Mouse (Mus musculus): ENCODE measurements around the gene Dchs1. TPM values are rescaled to one million over a fixed set of nuclear protein-coding genes. Genes with fewer than 3 reads are reported as not detected.

Dchs1 gene
- polyA plus RNA-seq (2014; fragmentation: Nextera tagmentation; extraction: Ambion mirVana), result 7.7 and 8.3 TPM in 2 replicates

DNA sequence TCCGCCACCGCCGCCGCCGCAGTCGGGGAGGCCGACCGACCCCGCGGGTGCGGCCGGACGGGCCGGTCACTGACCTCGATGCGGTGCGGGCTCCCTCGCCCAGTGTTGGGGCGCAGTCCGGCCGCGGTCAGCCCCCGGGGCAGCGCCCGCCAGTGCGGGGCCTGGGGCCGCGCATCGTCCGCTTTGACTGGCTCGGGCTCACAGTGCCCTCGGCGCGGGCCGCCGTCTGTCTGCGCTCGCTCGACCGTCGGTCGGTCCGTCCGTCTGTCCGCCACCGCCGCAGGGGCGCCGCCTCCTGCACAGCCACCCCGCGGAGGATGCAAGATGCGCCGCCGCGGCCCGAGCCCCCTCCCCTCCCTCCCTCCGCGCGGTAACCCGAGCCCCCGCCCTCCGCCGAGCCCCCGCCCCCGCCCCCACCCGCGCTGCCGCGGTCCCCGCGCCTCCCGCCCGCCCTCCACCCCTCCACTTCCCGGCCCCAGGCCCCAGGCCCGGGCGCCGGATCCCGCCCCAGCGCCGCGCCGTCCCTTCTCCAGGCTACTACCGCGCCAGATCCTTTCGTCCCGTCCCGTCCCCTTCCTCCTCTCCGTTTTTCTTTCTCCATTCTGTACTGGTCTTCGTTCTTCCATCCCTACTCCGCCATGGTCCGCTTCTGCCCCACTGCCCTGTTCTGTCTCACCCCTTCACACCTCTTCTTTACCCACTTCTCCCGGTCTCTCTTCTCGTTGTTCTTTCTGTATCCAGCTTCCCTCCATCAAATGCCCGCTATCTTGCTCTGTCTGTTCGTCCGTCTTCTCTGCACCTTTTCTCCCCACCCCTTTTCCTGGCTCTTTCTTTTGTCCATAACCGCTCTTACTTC is at the start of gene Dchs1:
Gene Dchs1 (minus strand): TSS at position 370 of the 856 bp plus-strand sequence.
- peak within 1 kb of the TSS; percentile 74 to 79 for H3K27ac ChIP-seq (replicated peaks in 1 of 2; ENCODE audit: control insufficient read depth in 1 of 2, insufficient read depth in 1 of 2, low read depth in 2 of 2, low read length in 2 of 2)
- peak within 1 kb of the TSS; percentile 73 to 76 for H3K4me3 ChIP-seq (ENCODE audit: control insufficient read depth in 1 of 2, insufficient read depth in 1 of 2, low read depth in 1 of 2, low read length in 2 of 2)
- H3K36me3 ChIP-seq (ENCODE audit: control insufficient read depth, insufficient read depth, low read length), result 0 out of 2 replicates have a peak, but pooled peaks cover 3% of the 10 kb centered on the region
- H3K4me2 ChIP-seq (ENCODE audit: low read length), result peak within 1 kb of the TSS; percentile 72
- ATAC-seq (ENCODE audit: insufficient number of reproducible peaks, insufficient read depth, low FRiP score, low read depth), result peak; percentile 29
- H3K27me3 ChIP-seq (ENCODE audit: control insufficient read depth, insufficient read depth, low read length), result peaks cover 7% of the 10 kb centered on the region; the same call in 1 of the 2 replicates
- no peaks in the 10 kb centered on the region for H3K9me3 ChIP-seq (ENCODE audit: control insufficient read depth, low read length)
- H3K4me1 ChIP-seq (ENCODE audit: control insufficient read depth in 2 of 2, insufficient read depth in 2 of 2, low read length in 2 of 2), result 0 out of 4 replicates have a peak, but pooled peaks cover 0 to 4% of the 10 kb centered on the region in 2 experiments
- 0% methylated on average over 58 of the region's 97 CpGs for WGBS
- peak within 1 kb of the TSS; percentile 89 for H3K9ac ChIP-seq (ENCODE audit: low read length)

DNA sequence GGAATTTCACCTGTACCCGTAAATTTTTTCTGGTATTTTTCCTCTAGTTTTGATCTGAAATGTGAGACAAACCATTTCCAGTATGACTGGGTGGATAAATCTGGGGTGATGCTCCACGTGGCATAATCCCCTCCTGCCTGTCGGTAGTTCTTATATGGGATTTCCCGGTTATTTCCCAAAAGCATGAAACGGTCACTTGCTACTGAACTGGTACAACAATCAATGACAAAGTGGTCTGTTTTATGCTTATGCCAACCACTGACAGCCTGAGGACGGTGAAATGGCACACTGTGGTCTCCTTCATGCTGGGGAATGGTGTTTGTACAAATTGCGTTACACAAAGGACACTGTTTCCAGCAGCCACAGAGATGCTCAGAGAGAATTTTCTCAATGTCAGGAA is 36.8 kb upstream of the Dchs1 start:
- no peak for ATAC-seq (ENCODE audit: insufficient number of reproducible peaks, insufficient read depth, low FRiP score, low read depth)
- Histone ChIP-seq H3K4me1 (ENCODE audit: control insufficient read depth in 2 of 2, insufficient read depth in 2 of 2, low read length in 2 of 2) (no peaks in the 10 kb centered on the region), H3K4me3 (ENCODE audit: control insufficient read depth in 1 of 2, insufficient read depth in 1 of 2, low read depth in 1 of 2, low read length in 2 of 2) (no peak overlapping the region), H3K36me3 (ENCODE audit: control insufficient read depth, insufficient read depth, low read length) (no peaks in the 10 kb centered on the region), H3K9ac (ENCODE audit: low read length) (no peak overlapping the region), H3K9me3 (ENCODE audit: control insufficient read depth, low read length) (no peaks in the 10 kb centered on the region), H3K27ac (replicated peaks in 1 of 2; ENCODE audit: control insufficient read depth in 1 of 2, insufficient read depth in 1 of 2, low read depth in 2 of 2, low read length in 2 of 2) (no peak overlapping the region), H3K4me2 (ENCODE audit: low read length) (no peak overlapping the region), H3K27me3 (ENCODE audit: control insufficient read depth, insufficient read depth, low read length) (no peaks in the 10 kb centered on the region)
- WGBS, result 70% methylated on average over 7 of the region's 7 CpGs

DNA sequence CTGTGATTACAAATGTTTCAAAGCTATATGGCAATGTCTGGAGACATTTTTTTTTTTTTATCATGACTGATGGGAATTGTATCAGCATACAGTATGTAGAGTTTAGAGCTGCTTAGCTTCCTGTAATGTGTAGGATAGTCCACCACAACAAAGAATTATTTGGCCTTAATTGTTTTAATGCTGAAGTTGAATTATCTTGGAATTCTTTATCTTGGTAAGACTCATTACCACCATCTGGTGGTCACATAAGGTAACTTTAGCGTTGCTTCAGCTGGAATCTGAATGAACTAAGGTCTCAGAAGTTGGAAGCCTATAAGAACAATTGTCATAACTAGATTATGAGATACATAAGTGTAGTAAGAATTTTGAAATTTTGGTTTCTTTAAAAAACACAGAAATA is 31.0 kb upstream of the Dchs1 start:
- H3K4me3 ChIP-seq (ENCODE audit: control insufficient read depth in 1 of 2, insufficient read depth in 1 of 2, low read depth in 1 of 2, low read length in 2 of 2), result no peak overlapping the region
- H3K36me3 ChIP-seq (ENCODE audit: control insufficient read depth, insufficient read depth, low read length), result no peaks in the 10 kb centered on the region
- no peaks in the 10 kb centered on the region for H3K27me3 ChIP-seq (ENCODE audit: control insufficient read depth, insufficient read depth, low read length)
- H3K4me1 ChIP-seq (ENCODE audit: control insufficient read depth in 2 of 2, insufficient read depth in 2 of 2, low read length in 2 of 2), result no peaks in the 10 kb centered on the region
- H3K9ac ChIP-seq (ENCODE audit: low read length), result no peak overlapping the region
- WGBS, result 2% methylated on average over 1 of the region's 1 CpGs
- no peak for ATAC-seq (ENCODE audit: insufficient number of reproducible peaks, insufficient read depth, low FRiP score, low read depth)
- no peak overlapping the region for H3K27ac ChIP-seq (replicated peaks in 1 of 2; ENCODE audit: control insufficient read depth in 1 of 2, insufficient read depth in 1 of 2, low read depth in 2 of 2, low read length in 2 of 2)
- H3K9me3 ChIP-seq (ENCODE audit: control insufficient read depth, low read length), result peaks cover 4% of the 10 kb centered on the region; the same call in 1 of the 2 replicates
- H3K4me2 ChIP-seq (ENCODE audit: low read length), result no peak overlapping the region

DNA sequence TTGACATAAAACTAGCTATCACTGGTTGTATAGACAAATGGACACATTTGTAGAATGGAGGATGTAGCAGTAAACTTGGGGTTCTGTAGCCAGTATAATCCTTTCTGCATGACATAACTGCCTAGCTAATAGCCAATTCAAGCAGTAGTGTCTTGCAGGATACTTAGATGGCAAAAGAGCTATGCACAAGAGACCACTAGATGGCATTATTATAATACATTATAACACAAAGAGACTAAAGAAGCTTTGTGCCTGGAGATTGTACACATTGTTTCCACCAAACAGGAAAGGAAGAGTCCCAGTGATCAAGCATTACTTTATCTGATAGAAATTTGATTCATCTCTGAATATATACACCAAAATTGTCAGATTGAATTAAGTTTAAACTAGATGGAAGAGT is 29.3 kb upstream of the Dchs1 start:
- no peak overlapping the region for H3K4me3 ChIP-seq (ENCODE audit: control insufficient read depth in 1 of 2, insufficient read depth in 1 of 2, low read depth in 1 of 2, low read length in 2 of 2)
- H3K36me3 ChIP-seq (ENCODE audit: control insufficient read depth, insufficient read depth, low read length), result no peaks in the 10 kb centered on the region
- H3K9ac ChIP-seq (ENCODE audit: low read length), result no peak overlapping the region
- no peaks in the 10 kb centered on the region for H3K4me1 ChIP-seq (ENCODE audit: control insufficient read depth in 2 of 2, insufficient read depth in 2 of 2, low read length in 2 of 2)
- no peak overlapping the region for H3K4me2 ChIP-seq (ENCODE audit: low read length)
- no peak for ATAC-seq (ENCODE audit: insufficient number of reproducible peaks, insufficient read depth, low FRiP score, low read depth)
- peaks cover 4% of the 10 kb centered on the region; the same call in 1 of the 2 replicates for H3K9me3 ChIP-seq (ENCODE audit: control insufficient read depth, low read length)
- H3K27ac ChIP-seq (replicated peaks in 1 of 2; ENCODE audit: control insufficient read depth in 1 of 2, insufficient read depth in 1 of 2, low read depth in 2 of 2, low read length in 2 of 2), result no peak overlapping the region
- no peaks in the 10 kb centered on the region for H3K27me3 ChIP-seq (ENCODE audit: control insufficient read depth, insufficient read depth, low read length)

DNA sequence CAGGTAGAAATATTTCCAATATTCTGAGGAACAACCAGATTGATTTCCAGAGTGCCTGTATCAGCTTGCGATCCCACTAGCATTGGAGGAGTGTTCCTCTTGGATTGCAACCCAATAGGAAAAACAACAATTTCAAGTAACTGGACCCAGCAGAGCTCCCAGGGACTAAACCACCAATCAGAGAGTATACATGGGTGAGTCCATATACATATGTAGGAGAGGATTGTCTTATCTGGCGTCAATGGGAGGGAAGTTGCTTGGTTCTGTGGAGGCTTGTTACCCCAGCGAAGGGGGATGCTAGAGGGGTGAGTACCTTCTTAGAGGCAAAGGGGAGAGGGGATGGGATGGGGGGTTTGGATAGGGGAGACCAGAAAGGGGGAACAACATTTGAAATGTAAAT is 25.9 kb upstream of the Dchs1 start:
- Histone ChIP-seq H3K9ac (ENCODE audit: low read length) (no peak overlapping the region), H3K27ac (replicated peaks in 1 of 2; ENCODE audit: control insufficient read depth in 1 of 2, insufficient read depth in 1 of 2, low read depth in 2 of 2, low read length in 2 of 2) (no peak overlapping the region), H3K4me3 (ENCODE audit: control insufficient read depth in 1 of 2, insufficient read depth in 1 of 2, low read depth in 1 of 2, low read length in 2 of 2) (no peak overlapping the region), H3K4me1 (ENCODE audit: control insufficient read depth in 2 of 2, insufficient read depth in 2 of 2, low read length in 2 of 2) (peaks cover 4 to 8% of the 10 kb centered on the region in 2 experiments), H3K27me3 (ENCODE audit: control insufficient read depth, insufficient read depth, low read length) (no peaks in the 10 kb centered on the region), H3K36me3 (ENCODE audit: control insufficient read depth, insufficient read depth, low read length) (peaks cover 13% of the 10 kb centered on the region), H3K9me3 (ENCODE audit: control insufficient read depth, low read length) (peaks cover 4% of the 10 kb centered on the region; the same call in 1 of the 2 replicates), H3K4me2 (ENCODE audit: low read length) (no peak overlapping the region)
- WGBS, result 71% methylated on average over 3 of the region's 3 CpGs
- ATAC-seq (ENCODE audit: insufficient number of reproducible peaks, insufficient read depth, low FRiP score, low read depth), result no peak

DNA sequence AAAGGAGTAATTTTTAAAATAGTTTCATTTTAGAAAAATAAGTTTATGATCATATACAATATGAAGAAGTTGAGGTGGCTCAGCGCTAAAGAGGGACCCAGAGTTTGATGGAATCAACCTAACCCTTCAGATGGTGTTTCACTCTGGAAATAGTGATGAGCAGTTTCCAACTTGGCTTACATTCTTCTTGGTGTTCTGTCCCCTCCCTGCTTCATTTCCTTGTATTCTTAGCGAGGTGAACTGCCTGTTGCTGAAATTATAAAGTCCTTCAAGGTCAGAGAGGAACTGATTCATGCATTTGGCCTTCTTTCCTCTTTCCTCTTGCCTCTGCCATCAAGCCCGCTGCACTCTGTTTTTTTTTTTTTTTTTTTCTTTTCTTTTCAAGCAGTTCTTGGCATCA is 25.1 kb upstream of the Dchs1 start:
- WGBS, result 67% methylated on average over 3 of the region's 3 CpGs
- H3K9ac ChIP-seq (ENCODE audit: low read length), result no peak overlapping the region
- no peak overlapping the region for H3K27ac ChIP-seq (replicated peaks in 1 of 2; ENCODE audit: control insufficient read depth in 1 of 2, insufficient read depth in 1 of 2, low read depth in 2 of 2, low read length in 2 of 2)

DNA sequence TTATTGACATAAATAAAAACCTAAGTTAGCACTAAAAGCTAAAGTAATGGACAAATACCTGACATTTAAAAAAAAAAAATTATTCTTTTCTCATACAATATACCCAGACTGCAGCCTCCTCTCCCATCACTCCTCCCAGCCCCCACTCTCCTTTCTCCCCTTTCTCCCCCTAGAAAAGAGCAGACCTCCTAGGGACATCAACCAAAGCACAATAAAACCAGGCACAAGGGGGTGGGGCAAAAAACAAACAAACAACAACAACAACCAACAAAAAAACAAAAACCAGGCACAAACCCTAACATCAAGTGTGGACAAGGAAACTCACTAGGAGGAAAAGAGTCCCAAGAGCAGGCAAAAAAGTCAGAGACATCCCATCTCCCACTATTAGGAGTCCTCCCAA is 24.1 kb upstream of the Dchs1 start:
- H3K4me2 ChIP-seq (ENCODE audit: low read length), result peak overlapping the region; percentile 44
- peaks cover 4 to 8% of the 10 kb centered on the region in 2 experiments for H3K4me1 ChIP-seq (ENCODE audit: control insufficient read depth in 2 of 2, insufficient read depth in 2 of 2, low read length in 2 of 2)
- H3K9ac ChIP-seq (ENCODE audit: low read length), result no peak overlapping the region
- no peak for ATAC-seq (ENCODE audit: insufficient number of reproducible peaks, insufficient read depth, low FRiP score, low read depth)
- H3K27ac ChIP-seq (replicated peaks in 1 of 2; ENCODE audit: control insufficient read depth in 1 of 2, insufficient read depth in 1 of 2, low read depth in 2 of 2, low read length in 2 of 2), result no peak overlapping the region
- peaks cover 4% of the 10 kb centered on the region; the same call in 1 of the 2 replicates for H3K9me3 ChIP-seq (ENCODE audit: control insufficient read depth, low read length)
- no peaks in the 10 kb centered on the region for H3K27me3 ChIP-seq (ENCODE audit: control insufficient read depth, insufficient read depth, low read length)
- H3K4me3 ChIP-seq (ENCODE audit: control insufficient read depth in 1 of 2, insufficient read depth in 1 of 2, low read depth in 1 of 2, low read length in 2 of 2), result no peak overlapping the region
- peaks cover 27% of the 10 kb centered on the region for H3K36me3 ChIP-seq (ENCODE audit: control insufficient read depth, insufficient read depth, low read length)

More for the DNA sequence above, 25.1 kb upstream of the Dchs1 start:
- Histone ChIP-seq H3K4me2 (ENCODE audit: low read length) (no peak overlapping the region), H3K4me1 (ENCODE audit: control insufficient read depth in 2 of 2, insufficient read depth in 2 of 2, low read length in 2 of 2) (peaks cover 4 to 8% of the 10 kb centered on the region in 2 experiments), H3K9me3 (ENCODE audit: control insufficient read depth, low read length) (peaks cover 4% of the 10 kb centered on the region; the same call in 1 of the 2 replicates), H3K4me3 (ENCODE audit: control insufficient read depth in 1 of 2, insufficient read depth in 1 of 2, low read depth in 1 of 2, low read length in 2 of 2) (no peak overlapping the region), H3K36me3 (ENCODE audit: control insufficient read depth, insufficient read depth, low read length) (peaks cover 21% of the 10 kb centered on the region), H3K27me3 (ENCODE audit: control insufficient read depth, insufficient read depth, low read length) (no peaks in the 10 kb centered on the region)
- ATAC-seq (ENCODE audit: insufficient number of reproducible peaks, insufficient read depth, low FRiP score, low read depth), result no peak
